Mouse (Mus musculus) c-Kit-positive CD71-negative TER-119-negative erythroid progenitor cells, embryonic 14.5 days (primary cell): Measurements from ENCODE around the gene Vsig10l.
A peak's percentile ranks its signal among the peaks of the same experiment; 100 is the strongest.

Source experiments
- DNase-seq: peaks from one replicate; pipeline ENCODE4 v3.0.0-alpha.2; 2013; ENCODE audit warnings: low read depth

Vsig10l gene

GRCm38 (mm10) chr7:43462851-43463250 lies at the start of gene Vsig10l:
Gene Vsig10l (plus strand): TSS chr7:43463151.
- no peak for DNase-seq

GRCm38 (mm10) chr7:43417298-43417697 lies 45.7 kb upstream of the Vsig10l start:
- DNase-seq: no peak

GRCm38 (mm10) chr7:43422995-43423617 lies 39.8 kb upstream of the Vsig10l start:
- peak; percentile 74 for DNase-seq

GRCm38 (mm10) chr7:43423991-43424625 lies 38.8 kb upstream of the Vsig10l start:
- DNase-seq: no peak

- no peak for DNase-seq
These were observed 35.5 kb upstream of the Vsig10l start, which contains the start of gene Lim2 for GRCm38 (mm10) chr7:43427406-43427805. Gene Lim2 (plus strand): TSS chr7:43427670.

- no peak for DNase-seq
These were observed 33.5 kb upstream of the Vsig10l start for GRCm38 (mm10) chr7:43429500-43429899.

- no peak for DNase-seq
These were observed 30.1 kb upstream of the Vsig10l start for GRCm38 (mm10) chr7:43432891-43433290.

- DNase-seq: no peak
These were observed 28.3 kb upstream of the Vsig10l start for GRCm38 (mm10) chr7:43434676-43435075.

- no peak for DNase-seq
These were observed 26.4 kb upstream of the Vsig10l start, which contains the start of gene Nkg7 for GRCm38 (mm10) chr7:43436341-43437255. Gene Nkg7 (plus strand): TSS chr7:43437073.

- DNase-seq: no peak
These were observed 24.3 kb upstream of the Vsig10l start for GRCm38 (mm10) chr7:43438611-43439010.

- DNase-seq: no peak
These were observed 22.5 kb upstream of the Vsig10l start, which contains the start of gene Cldnd2 for GRCm38 (mm10) chr7:43440482-43440881. Gene Cldnd2 (plus strand): TSS chr7:43440782.

- DNase-seq: no peak
These were observed 21.9 kb upstream of the Vsig10l start for GRCm38 (mm10) chr7:43441071-43441470.

GRCm38 (mm10) chr7:43442684-43443083 lies 20.3 kb upstream of the Vsig10l start:
- DNase-seq: no peak

GRCm38 (mm10) chr7:43443126-43443916 lies 19.6 kb upstream of the Vsig10l start:
- DNase-seq: no peak

GRCm38 (mm10) chr7:43443917-43444293 lies 19.0 kb upstream of the Vsig10l start, which contains the start of the genes Etfb and Gm45233:
Gene Etfb (plus strand): TSS chr7:43444083.
Gene Gm45233 (plus strand): TSS chr7:43444128.
- DNase-seq: peak; percentile 90

GRCm38 (mm10) chr7:43447801-43448200 lies 15.2 kb upstream of the Vsig10l start:
- no peak for DNase-seq

- DNase-seq: no peak
These were observed 14.7 kb upstream of the Vsig10l start for GRCm38 (mm10) chr7:43448246-43448645.

GRCm38 (mm10) chr7:43449811-43450210 lies 13.1 kb upstream of the Vsig10l start:
- no peak for DNase-seq

GRCm38 (mm10) chr7:43451726-43452125 lies 11.2 kb upstream of the Vsig10l start:
- no peak for DNase-seq

GRCm38 (mm10) chr7:43452609-43453008 lies 10.3 kb upstream of the Vsig10l start:
- peak; percentile 73 for DNase-seq

GRCm38 (mm10) chr7:43453599-43454355 lies 9.2 kb upstream of the Vsig10l start:
- no peak for DNase-seq
